Mouse (Mus musculus) ES-E14 (cell line): ENCODE measurements around the gene Btbd10. TPM values are rescaled to one million over a fixed set of nuclear protein-coding genes. Genes with fewer than 3 reads are reported as not detected.

ENCODE experiments used
- DNase-seq: peaks from one replicate; pipeline ENCODE4 v3.0.0-alpha.2; 2013; ENCODE audit warnings: low read depth, low spot score
- H3K27ac ChIP-seq: 2 replicates; pipeline ENCODE4 v1.5.1; 2012; ENCODE audit warnings: low read depth, mild to moderate bottlenecking, low read length, moderate library complexity, mixed read lengths; ENCODE audit not compliant: poor library complexity, insufficient read depth, severe bottlenecking
- H3K36me3 ChIP-seq: 2 replicates; pipeline ENCODE4 v1.6.1; 2012; ENCODE audit warnings: mild to moderate bottlenecking, low read length, moderate library complexity, mixed read lengths; ENCODE audit not compliant: control insufficient read depth, poor library complexity, insufficient read depth, severe bottlenecking
- H3K4me1 ChIP-seq, 2 experiments: fragments of 150-350 bp in 1 of 2; sonication (generic) in 1 of 2; 2 replicates each; pipeline ENCODE4 v1.6.1; 2012; ENCODE audit warnings: low read length in 2 of 2, mild to moderate bottlenecking in 1 of 2, mixed read lengths in 1 of 2; ENCODE audit not compliant: control insufficient read depth in 2 of 2, insufficient read depth in 2 of 2, poor library complexity in 1 of 2
- H3K4me3 ChIP-seq, 2 experiments: fragments of 150-350 bp in 1 of 2; sonication (generic) in 1 of 2; 2 replicates each; pipeline ENCODE4 v1.5.1; 2012; ENCODE audit warnings: low read length in 2 of 2, low read depth in 1 of 2, mild to moderate bottlenecking in 1 of 2, mixed read lengths in 1 of 2; ENCODE audit not compliant: insufficient read depth in 1 of 2, poor library complexity in 1 of 2, severe bottlenecking in 1 of 2
- H3K9ac ChIP-seq: 2 replicates; pipeline ENCODE4 v1.6.1; 2012; ENCODE audit warnings: low read depth, mild to moderate bottlenecking, low read length, mixed read lengths; ENCODE audit not compliant: poor library complexity, insufficient read depth, severe bottlenecking
- H3K9me3 ChIP-seq: fragments of 150-350 bp; sonication (generic); 2 replicates; pipeline ENCODE4 v1.6.1; 2012; ENCODE audit warnings: low read depth, mild to moderate bottlenecking, low read length; ENCODE audit not compliant: control insufficient read depth, insufficient read depth
- CHD2 ChIP-seq: IDR thresholded peaks from 2 replicates; pipeline ENCODE4 v1.6.1; 2014; ENCODE audit warnings: mild to moderate bottlenecking, low read depth, low read length, inconsistent platforms
- HCFC1 ChIP-seq: IDR thresholded peaks from 2 replicates; pipeline ENCODE4 v1.6.1; 2012; ENCODE audit warnings: low read length, inconsistent platforms, borderline replicate concordance; ENCODE audit not compliant: insufficient read depth
- MAFK ChIP-seq: IDR thresholded peaks from 2 replicates; pipeline ENCODE4 v1.6.1; 2014; ENCODE audit warnings: mild to moderate bottlenecking, low read depth, low read length, inconsistent platforms; ENCODE audit not compliant: insufficient read depth
- ZC3H11A ChIP-seq: IDR thresholded peaks from 2 replicates; pipeline ENCODE4 v1.6.1; 2012; ENCODE audit warnings: low read depth, mild to moderate bottlenecking, inconsistent platforms, low read length, borderline replicate concordance
- ZNF384 ChIP-seq: IDR thresholded peaks from 2 replicates; pipeline ENCODE4 v1.6.1; 2012; ENCODE audit warnings: low read depth, low read length, inconsistent platforms
- in situ Hi-C, 2 experiments: fragments of 600-800 bp; cut with MboI; formaldehyde crosslinking; loops; one replicate each; pipeline ENCODE4 v1.15.1; 2025; ENCODE audit warnings: low sequenced_read_pairs in 2 of 2, inconsistent platforms in 1 of 2; ENCODE audit not compliant: unreplicated experiment in 2 of 2
- total RNA-seq: library from RNA; depleted of rRNA; stranded (reverse); fragments of 300-350 nt; gene quantifications from 2 replicates; pipeline ENCODE4 v1.2.3, GENCODE M21; 2012; rRNA removed

The Btbd10 gene
- 24.4 and 38.7 TPM in 2 replicates for total RNA-seq

- Histone ChIP-seq H3K27ac (peak within 1 kb of the TSS; percentile 51), H3K4me1 (peaks cover 0 to 3% of the 10 kb centered on the region in 2 experiments; a peak in 1 of 4 replicates), H3K9ac (peak within 1 kb of the TSS; percentile 91), H3K9me3 (no peaks in the 10 kb centered on the region), H3K4me3 (peak within 1 kb of the TSS; percentile 90 to 91), H3K36me3 (no peaks in the 10 kb centered on the region)
- peak; percentile 98 for DNase-seq
- in situ Hi-C loops: no loop called here
- TF ChIP-seq HCFC1 (no peak), MAFK (no peak), CHD2 (peak; percentile 99), ZNF384 (no peak)
Observed at GRCm38 (mm10) chr7:113368746-113369619, at the start of gene Btbd10. Btbd10 (minus strand) TSS chr7:113369392.

GRCm38 (mm10) chr7:113416536-113416935, 47.3 kb upstream of the Btbd10 start:
- TF ChIP-seq ZC3H11A (no peak), ZNF384 (no peak), HCFC1 (no peak), MAFK (no peak), CHD2 (no peak)
- no peak for DNase-seq
- H3K36me3 ChIP-seq: no peaks in the 10 kb centered on the region
- H3K27ac ChIP-seq: no peak overlapping the region
- H3K4me1 ChIP-seq: no peaks in the 10 kb centered on the region
- H3K9ac ChIP-seq: no peak overlapping the region
- in situ Hi-C loops: no loop called here
- H3K4me3 ChIP-seq: no peak overlapping the region
- H3K9me3 ChIP-seq: no peaks in the 10 kb centered on the region

GRCm38 (mm10) chr7:113415256-113415655, 46.1 kb upstream of the Btbd10 start:
- Histone ChIP-seq H3K4me3 (no peak overlapping the region), H3K9ac (no peak overlapping the region), H3K9me3 (no peaks in the 10 kb centered on the region), H3K27ac (no peak overlapping the region), H3K36me3 (no peaks in the 10 kb centered on the region), H3K4me1 (no peaks in the 10 kb centered on the region)
- DNase-seq: no peak
- in situ Hi-C loops: no loop called here
- no peak for TF ChIP-seq CHD2
- no peak for TF ChIP-seq HCFC1
- TF ChIP-seq ZC3H11A: no peak
- TF ChIP-seq MAFK: no peak
- no peak for TF ChIP-seq ZNF384

- no peak overlapping the region for H3K9ac ChIP-seq
- no peaks in the 10 kb centered on the region for H3K4me1 ChIP-seq
- no peaks in the 10 kb centered on the region for H3K9me3 ChIP-seq
- TF ChIP-seq CHD2: no peak
- H3K36me3 ChIP-seq: no peaks in the 10 kb centered on the region
- in situ Hi-C loops: no loop called here
- H3K4me3 ChIP-seq: no peak overlapping the region
- H3K27ac ChIP-seq: no peak overlapping the region
- DNase-seq: no peak
Observed at GRCm38 (mm10) chr7:113408712-113409111, 39.5 kb upstream of the Btbd10 start.
